Mouse (Mus musculus): ENCODE results near the gene Gm37240. TPM values are rescaled to one million over a fixed set of nuclear protein-coding genes. Genes with fewer than 3 reads are reported as not detected.

Gene Gm37240
- polyA plus RNA-seq, 1 experiment from 2014 or later: 11.4 TPM

GRCm38 (mm10) chr3:85295229-85295628 is 592.1 kb downstream of the Gm37240 start:
- Histone ChIP-seq H3K27ac (ENCODE audit: low read length) (no peak overlapping the region), H3K4me3 (replicated peaks; ENCODE audit: low read length) (no peak overlapping the region), H3K4me2 (ENCODE audit: low read depth, low read length) (no peak overlapping the region), H3K4me1 (ENCODE audit: control insufficient read depth, insufficient read depth, low read length) (no peaks in the 10 kb centered on the region), H3K27me3 (ENCODE audit: control insufficient read depth, insufficient read depth, low read length) (no peaks in the 10 kb centered on the region), H3K9ac (ENCODE audit: low read length) (no peak overlapping the region), H3K9me3 (replicated peaks; ENCODE audit: control insufficient read depth, low read length) (no peaks in the 10 kb centered on the region), H3K36me3 (ENCODE audit: control insufficient read depth, insufficient read depth, low read length) (no peaks in the 10 kb centered on the region)
- no peak for ATAC-seq (ENCODE audit: insufficient read depth, low FRiP score)
- WGBS: 85% methylated on average over 9 of the region's 9 CpGs

GRCm38 (mm10) chr3:85287627-85288026 is 599.7 kb downstream of the Gm37240 start:
- Histone ChIP-seq H3K4me3 (replicated peaks; ENCODE audit: low read length) (no peak overlapping the region), H3K4me2 (ENCODE audit: low read depth, low read length) (no peak overlapping the region), H3K36me3 (ENCODE audit: control insufficient read depth, insufficient read depth, low read length) (no peaks in the 10 kb centered on the region), H3K9ac (ENCODE audit: low read length) (no peak overlapping the region), H3K27ac (ENCODE audit: low read length) (no peak overlapping the region), H3K27me3 (ENCODE audit: control insufficient read depth, insufficient read depth, low read length) (no peaks in the 10 kb centered on the region), H3K4me1 (ENCODE audit: control insufficient read depth, insufficient read depth, low read length) (no peaks in the 10 kb centered on the region), H3K9me3 (replicated peaks; ENCODE audit: control insufficient read depth, low read length) (no peaks in the 10 kb centered on the region)
- no peak for ATAC-seq (ENCODE audit: insufficient read depth, low FRiP score)
- 66% methylated on average over 2 of the region's 2 CpGs for WGBS

DNA sequence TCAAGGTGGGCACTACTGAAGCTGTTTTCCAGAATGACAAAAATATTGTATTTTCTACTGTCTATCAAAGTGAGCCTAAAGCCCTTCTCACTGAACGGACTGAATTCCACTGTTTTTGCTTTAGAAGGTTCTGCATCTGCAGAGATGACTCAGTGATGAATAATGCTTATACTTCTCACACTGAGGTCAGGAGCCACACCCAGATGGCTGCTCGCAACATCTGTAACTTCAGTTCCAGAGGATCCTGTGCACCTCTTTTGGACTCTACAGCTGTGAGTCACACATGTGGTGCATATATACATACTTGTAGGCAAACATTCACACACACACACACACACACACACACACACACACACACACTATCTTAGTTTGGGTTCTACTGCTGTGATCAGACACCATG is 602.8 kb downstream of the Gm37240 start:
- no peak overlapping the region for H3K27ac ChIP-seq (ENCODE audit: low read length)
- no peak overlapping the region for H3K4me3 ChIP-seq (replicated peaks; ENCODE audit: low read length)
- no peaks in the 10 kb centered on the region for H3K27me3 ChIP-seq (ENCODE audit: control insufficient read depth, insufficient read depth, low read length)
- no peak for ATAC-seq (ENCODE audit: insufficient read depth, low FRiP score)
- 74% methylated on average over 2 of the region's 2 CpGs for WGBS
- H3K4me2 ChIP-seq (ENCODE audit: low read depth, low read length): no peak overlapping the region
- no peaks in the 10 kb centered on the region for H3K9me3 ChIP-seq (replicated peaks; ENCODE audit: control insufficient read depth, low read length)
- H3K4me1 ChIP-seq (ENCODE audit: control insufficient read depth, insufficient read depth, low read length): no peaks in the 10 kb centered on the region
- no peaks in the 10 kb centered on the region for H3K36me3 ChIP-seq (ENCODE audit: control insufficient read depth, insufficient read depth, low read length)
- no peak overlapping the region for H3K9ac ChIP-seq (ENCODE audit: low read length)

DNA sequence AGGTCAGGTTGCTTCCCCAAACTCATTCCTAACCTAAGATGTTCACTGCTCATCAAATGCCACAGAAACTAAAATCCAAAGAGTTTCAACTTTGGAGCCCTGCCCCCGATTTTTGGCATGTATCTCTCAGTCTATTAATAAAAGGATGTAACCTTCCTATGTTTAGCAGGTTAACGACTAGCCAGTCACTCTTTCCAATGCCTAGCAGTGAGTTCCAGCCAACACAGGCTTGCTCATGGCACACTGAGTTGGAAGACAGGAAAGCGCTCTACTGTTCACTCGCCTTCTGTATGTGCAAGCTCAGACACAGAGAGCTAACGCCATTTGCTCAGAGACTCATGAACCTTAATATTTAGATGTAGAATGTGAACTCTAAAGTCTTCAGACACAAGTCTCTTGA is 604.5 kb downstream of the Gm37240 start:
- H3K36me3 ChIP-seq (ENCODE audit: control insufficient read depth, insufficient read depth, low read length): no peaks in the 10 kb centered on the region
- WGBS: 88% methylated on average over 5 of the region's 5 CpGs
- H3K9me3 ChIP-seq (replicated peaks; ENCODE audit: control insufficient read depth, low read length): no peaks in the 10 kb centered on the region
- H3K4me1 ChIP-seq (ENCODE audit: control insufficient read depth, insufficient read depth, low read length): no peaks in the 10 kb centered on the region
- H3K4me3 ChIP-seq (replicated peaks; ENCODE audit: low read length): no peak overlapping the region
- H3K27me3 ChIP-seq (ENCODE audit: control insufficient read depth, insufficient read depth, low read length): no peaks in the 10 kb centered on the region
- no peak overlapping the region for H3K9ac ChIP-seq (ENCODE audit: low read length)
- no peak overlapping the region for H3K27ac ChIP-seq (ENCODE audit: low read length)
- no peak for ATAC-seq (ENCODE audit: insufficient read depth, low FRiP score)
- H3K4me2 ChIP-seq (ENCODE audit: low read depth, low read length): no peak overlapping the region

DNA sequence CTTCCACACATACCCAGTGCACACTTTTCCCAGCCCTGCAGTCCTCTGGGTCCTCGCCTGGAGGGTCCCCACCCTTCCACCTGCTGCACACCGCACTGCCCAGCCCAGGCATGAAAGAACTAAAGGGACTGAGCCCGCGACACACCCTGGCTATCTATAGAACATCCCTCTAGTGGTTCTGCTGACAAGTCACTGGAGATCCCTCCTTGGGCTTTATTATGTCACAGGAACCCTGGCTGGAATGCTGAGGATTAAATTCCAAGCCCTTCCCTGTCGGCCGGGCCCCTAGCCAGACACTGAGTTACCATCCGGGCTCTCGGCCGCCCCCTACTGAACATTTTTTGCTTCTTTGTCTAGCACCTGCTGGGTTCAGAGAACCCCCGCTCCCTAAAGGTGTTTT is 612.2 kb downstream of the Gm37240 start:
- 48% methylated on average over 10 of the region's 10 CpGs for WGBS
- Histone ChIP-seq H3K9ac (ENCODE audit: low read length) (no peak overlapping the region), H3K27me3 (ENCODE audit: control insufficient read depth, insufficient read depth, low read length) (no peaks in the 10 kb centered on the region), H3K36me3 (ENCODE audit: control insufficient read depth, insufficient read depth, low read length) (no peaks in the 10 kb centered on the region), H3K4me2 (ENCODE audit: low read depth, low read length) (no peak overlapping the region), H3K4me3 (replicated peaks; ENCODE audit: low read length) (no peak overlapping the region), H3K4me1 (ENCODE audit: control insufficient read depth, insufficient read depth, low read length) (no peaks in the 10 kb centered on the region), H3K9me3 (replicated peaks; ENCODE audit: control insufficient read depth, low read length) (no peaks in the 10 kb centered on the region), H3K27ac (ENCODE audit: low read length) (no peak overlapping the region)
- ATAC-seq (ENCODE audit: insufficient read depth, low FRiP score): no peak

- Histone ChIP-seq H3K27me3 (ENCODE audit: control insufficient read depth, insufficient read depth, low read length) (no peaks in the 10 kb centered on the region), H3K4me2 (ENCODE audit: low read depth, low read length) (no peak overlapping the region), H3K27ac (ENCODE audit: low read length) (no peak overlapping the region), H3K9ac (ENCODE audit: low read length) (no peak overlapping the region), H3K9me3 (replicated peaks; ENCODE audit: control insufficient read depth, low read length) (no peaks in the 10 kb centered on the region), H3K4me3 (replicated peaks; ENCODE audit: low read length) (no peak overlapping the region), H3K4me1 (ENCODE audit: control insufficient read depth, insufficient read depth, low read length) (no peaks in the 10 kb centered on the region), H3K36me3 (ENCODE audit: control insufficient read depth, insufficient read depth, low read length) (no peaks in the 10 kb centered on the region)
- ATAC-seq (ENCODE audit: insufficient read depth, low FRiP score): no peak
- 81% methylated on average over 2 of the region's 2 CpGs for WGBS
These were observed 615.8 kb downstream of the Gm37240 start for GRCm38 (mm10) chr3:85271491-85271890.

DNA sequence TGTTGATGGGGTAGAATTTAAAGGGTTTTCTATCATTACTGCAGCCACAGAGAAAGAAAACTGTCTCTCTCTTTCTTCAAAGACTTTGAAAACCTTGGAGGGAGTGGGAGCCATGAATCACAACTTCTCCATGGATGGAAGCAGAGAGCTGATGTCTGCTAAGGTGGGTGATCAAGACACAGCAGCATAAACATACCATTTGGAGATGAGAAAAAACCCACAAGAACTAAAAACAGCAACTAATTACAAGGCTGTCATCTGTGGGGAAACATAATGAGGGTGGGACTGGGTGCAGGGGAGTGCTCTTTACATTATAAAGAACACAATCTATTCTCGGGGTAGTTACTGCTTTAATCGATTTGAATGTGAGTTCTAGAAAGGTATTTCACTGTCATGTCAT is 622.4 kb downstream of the Gm37240 start:
- Histone ChIP-seq H3K27me3 (ENCODE audit: control insufficient read depth, insufficient read depth, low read length) (no peaks in the 10 kb centered on the region), H3K4me1 (ENCODE audit: control insufficient read depth, insufficient read depth, low read length) (no peaks in the 10 kb centered on the region), H3K4me2 (ENCODE audit: low read depth, low read length) (no peak overlapping the region), H3K9me3 (replicated peaks; ENCODE audit: control insufficient read depth, low read length) (no peaks in the 10 kb centered on the region), H3K9ac (ENCODE audit: low read length) (no peak overlapping the region), H3K27ac (ENCODE audit: low read length) (no peak overlapping the region), H3K36me3 (ENCODE audit: control insufficient read depth, insufficient read depth, low read length) (no peaks in the 10 kb centered on the region), H3K4me3 (replicated peaks; ENCODE audit: low read length) (no peak overlapping the region)
- 64% methylated on average over 2 of the region's 2 CpGs for WGBS
- no peak for ATAC-seq (ENCODE audit: insufficient read depth, low FRiP score)

DNA sequence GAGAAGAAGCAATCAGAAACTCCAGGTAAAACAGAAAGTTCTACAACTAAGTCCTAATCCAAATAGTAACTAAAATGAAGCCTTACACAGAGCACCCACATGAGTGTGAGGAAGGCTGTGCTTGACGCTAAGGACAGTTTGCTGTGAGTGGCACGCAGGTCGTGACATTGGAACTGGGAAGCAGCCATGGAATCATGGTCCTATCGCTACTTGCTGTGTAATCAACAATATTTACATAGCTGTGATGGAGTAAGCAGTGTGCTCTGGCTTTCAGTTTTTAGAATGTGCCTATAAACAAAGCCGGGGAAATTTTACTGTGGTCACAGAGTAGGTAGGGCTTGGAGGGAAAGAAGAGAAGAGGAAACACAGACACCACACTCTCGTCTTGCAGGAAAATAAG is 622.8 kb downstream of the Gm37240 start:
- whole genome bisulfite sequencing: 50% methylated on average over 6 of the region's 6 CpGs
- Histone ChIP-seq H3K9ac (ENCODE audit: low read length) (no peak overlapping the region), H3K9me3 (replicated peaks; ENCODE audit: control insufficient read depth, low read length) (no peaks in the 10 kb centered on the region), H3K4me1 (ENCODE audit: control insufficient read depth, insufficient read depth, low read length) (no peaks in the 10 kb centered on the region), H3K27ac (ENCODE audit: low read length) (no peak overlapping the region), H3K27me3 (ENCODE audit: control insufficient read depth, insufficient read depth, low read length) (no peaks in the 10 kb centered on the region), H3K4me3 (replicated peaks; ENCODE audit: low read length) (no peak overlapping the region), H3K36me3 (ENCODE audit: control insufficient read depth, insufficient read depth, low read length) (no peaks in the 10 kb centered on the region), H3K4me2 (ENCODE audit: low read depth, low read length) (no peak overlapping the region)
- ATAC-seq (ENCODE audit: insufficient read depth, low FRiP score): no peak

DNA sequence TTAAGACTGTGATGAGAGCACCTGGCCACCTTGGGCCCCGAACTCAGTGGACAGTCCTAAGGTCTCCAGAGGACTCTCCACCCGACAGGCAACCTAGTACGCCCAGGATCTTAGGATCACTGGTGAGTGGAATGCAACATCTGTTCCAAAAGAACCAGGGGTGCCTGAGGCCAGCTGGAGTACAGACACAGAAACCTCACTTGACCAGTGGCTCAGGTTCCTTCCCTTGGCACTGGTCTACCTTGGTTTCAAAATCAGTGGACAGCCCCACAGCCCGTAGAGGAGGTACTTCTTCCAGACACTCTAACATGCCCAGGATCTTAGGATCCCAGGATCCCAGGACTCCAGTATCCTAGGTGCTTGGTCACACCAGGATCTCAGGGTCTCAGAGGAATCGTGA is 632.8 kb downstream of the Gm37240 start:
- Histone ChIP-seq H3K4me2 (ENCODE audit: low read depth, low read length) (no peak overlapping the region), H3K36me3 (ENCODE audit: control insufficient read depth, insufficient read depth, low read length) (no peaks in the 10 kb centered on the region), H3K9me3 (replicated peaks; ENCODE audit: control insufficient read depth, low read length) (no peaks in the 10 kb centered on the region), H3K4me3 (replicated peaks; ENCODE audit: low read length) (no peak overlapping the region), H3K9ac (ENCODE audit: low read length) (no peak overlapping the region), H3K27ac (ENCODE audit: low read length) (no peak overlapping the region), H3K27me3 (ENCODE audit: control insufficient read depth, insufficient read depth, low read length) (no peaks in the 10 kb centered on the region), H3K4me1 (ENCODE audit: control insufficient read depth, insufficient read depth, low read length) (no peaks in the 10 kb centered on the region)
- ATAC-seq (ENCODE audit: insufficient read depth, low FRiP score): no peak
- WGBS: 84% methylated on average over 5 of the region's 5 CpGs

DNA sequence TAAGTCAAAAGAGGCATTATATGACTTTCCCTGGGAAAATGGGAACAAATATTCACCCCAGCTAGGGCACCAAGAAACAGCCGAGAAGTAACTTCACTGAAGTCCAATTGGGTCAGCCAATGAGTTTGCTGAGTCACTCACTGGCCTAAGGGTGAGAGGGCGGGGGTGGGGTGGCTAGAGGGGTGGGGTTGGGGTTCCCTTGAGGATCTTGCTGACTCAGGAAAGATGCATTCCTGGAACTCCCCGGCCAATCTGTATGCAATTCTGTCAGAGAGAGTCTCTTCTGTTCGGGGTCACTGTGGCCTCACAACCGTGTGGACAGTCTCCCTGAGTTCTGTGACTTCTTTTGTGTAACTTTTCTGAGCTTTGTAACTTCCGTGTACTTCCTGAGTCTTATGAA is 635.7 kb downstream of the Gm37240 start:
- no peak for ATAC-seq (ENCODE audit: insufficient read depth, low FRiP score)
- Histone ChIP-seq H3K36me3 (ENCODE audit: control insufficient read depth, insufficient read depth, low read length) (no peaks in the 10 kb centered on the region), H3K4me3 (replicated peaks; ENCODE audit: low read length) (no peak overlapping the region), H3K9ac (ENCODE audit: low read length) (no peak overlapping the region), H3K27me3 (ENCODE audit: control insufficient read depth, insufficient read depth, low read length) (no peaks in the 10 kb centered on the region), H3K4me2 (ENCODE audit: low read depth, low read length) (no peak overlapping the region), H3K9me3 (replicated peaks; ENCODE audit: control insufficient read depth, low read length) (no peaks in the 10 kb centered on the region), H3K27ac (ENCODE audit: low read length) (no peak overlapping the region), H3K4me1 (ENCODE audit: control insufficient read depth, insufficient read depth, low read length) (no peaks in the 10 kb centered on the region)
- WGBS: 76% methylated on average over 6 of the region's 6 CpGs
